Mouse (Mus musculus): ENCODE data around the gene Cpa5. TPM values are rescaled to one million over a fixed set of nuclear protein-coding genes. Genes with fewer than 3 reads are reported as not detected.

Cpa5 gene
- polyA plus RNA-seq, 1 experiment from 2014 or later, result 0.33 TPM

DNA sequence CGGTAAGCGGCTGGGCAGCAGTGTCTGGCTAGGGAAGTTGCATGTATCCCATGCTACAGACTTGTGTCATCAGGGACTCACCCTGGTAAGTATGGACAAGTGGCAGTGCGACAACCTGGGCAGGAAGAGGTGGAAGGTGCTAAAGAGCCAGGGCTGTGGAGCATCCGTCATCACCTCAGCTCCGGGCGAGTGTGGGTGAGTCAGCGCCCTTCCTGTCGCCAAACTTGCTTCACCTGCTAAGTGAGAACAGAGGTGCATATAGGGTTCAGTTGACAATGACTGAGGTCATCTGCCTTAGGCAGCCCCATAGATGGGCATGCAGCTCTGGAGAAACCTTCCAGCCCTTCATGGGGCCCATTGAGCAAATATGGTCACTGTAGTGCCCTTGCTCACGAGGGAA is 14.0 kb downstream of the Cpa5 start:
- Histone ChIP-seq H3K4me2 (replicated peaks) (no peak overlapping the region), H3K36me3 (no peaks in the 10 kb centered on the region), H3K4me1 (peaks cover 17% of the 10 kb centered on the region), H3K9me3 (no peaks in the 10 kb centered on the region), H3K27ac (no peak overlapping the region), H3K4me3 (no peak overlapping the region), H3K27me3 (no peaks in the 10 kb centered on the region), H3K9ac (no peak overlapping the region)
- ATAC-seq (ENCODE audit: low FRiP score, low read depth), result no peak
- 79% methylated on average over 9 of the region's 9 CpGs for WGBS

GRCm38 (mm10) chr6:30628152-30628551 is 17.3 kb downstream of the Cpa5 start:
- no peaks in the 10 kb centered on the region for H3K9me3 ChIP-seq

DNA sequence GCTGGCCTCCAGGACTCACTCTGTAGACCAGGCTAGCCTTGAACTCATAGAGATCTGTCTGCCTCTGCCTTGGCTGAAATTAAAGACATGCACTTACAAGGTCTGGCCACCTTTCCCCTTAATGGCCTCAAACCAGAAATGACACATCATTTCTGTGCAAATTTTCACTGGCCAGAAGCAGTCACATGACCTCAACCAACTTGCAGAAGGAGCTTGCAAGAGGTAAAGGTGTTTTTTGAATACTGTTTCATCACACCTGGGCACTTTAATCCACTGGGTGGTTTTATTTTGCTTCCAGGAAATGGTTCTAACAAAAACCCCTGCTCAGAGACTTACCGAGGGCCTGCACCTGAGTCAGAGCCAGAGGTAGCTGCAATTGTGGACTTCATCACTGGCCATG is 19.2 kb downstream of the Cpa5 start:
- H3K9ac ChIP-seq, result no peak overlapping the region
- H3K9me3 ChIP-seq, result no peaks in the 10 kb centered on the region
- H3K4me2 ChIP-seq (replicated peaks), result no peak overlapping the region
- H3K27ac ChIP-seq, result no peak overlapping the region
- H3K4me3 ChIP-seq, result no peak overlapping the region
- 77% methylated on average over 1 of the region's 1 CpGs for WGBS
- no peaks in the 10 kb centered on the region for H3K27me3 ChIP-seq
- peaks cover 37% of the 10 kb centered on the region for H3K4me1 ChIP-seq
- H3K36me3 ChIP-seq, result no peaks in the 10 kb centered on the region
- no peak for ATAC-seq (ENCODE audit: low FRiP score, low read depth)

More at GRCm38 (mm10) chr6:30628152-30628551, 17.3 kb downstream of the Cpa5 start:
- ATAC-seq (ENCODE audit: low FRiP score, low read depth), result peak; percentile 60
- Histone ChIP-seq H3K4me2 (replicated peaks) (no peak overlapping the region), H3K4me1 (peaks cover 30% of the 10 kb centered on the region), H3K36me3 (no peaks in the 10 kb centered on the region), H3K9ac (no peak overlapping the region), H3K4me3 (no peak overlapping the region), H3K27ac (peak overlapping the region; percentile 3; the same call in 1 of the 2 replicates), H3K27me3 (no peaks in the 10 kb centered on the region)
- WGBS, result 40% methylated on average over 6 of the region's 6 CpGs

- ATAC-seq (ENCODE audit: low FRiP score, low read depth), result peak; percentile 19; the same call in 1 of the 2 replicates
- Histone ChIP-seq H3K9ac (peak overlapping the region; percentile 2; the same call in 1 of the 2 replicates), H3K27me3 (no peaks in the 10 kb centered on the region), H3K27ac (peak overlapping the region; percentile 98), H3K4me3 (no peak overlapping the region), H3K36me3 (no peaks in the 10 kb centered on the region), H3K9me3 (no peaks in the 10 kb centered on the region), H3K4me2 (replicated peaks) (peak overlapping the region; percentile 27; the same call in 1 of the 2 replicates), H3K4me1 (peaks cover 56% of the 10 kb centered on the region)
- WGBS, result 14% methylated on average over 8 of the region's 8 CpGs
These were observed 24.6 kb downstream of the Cpa5 start for GRCm38 (mm10) chr6:30635361-30635862.

DNA sequence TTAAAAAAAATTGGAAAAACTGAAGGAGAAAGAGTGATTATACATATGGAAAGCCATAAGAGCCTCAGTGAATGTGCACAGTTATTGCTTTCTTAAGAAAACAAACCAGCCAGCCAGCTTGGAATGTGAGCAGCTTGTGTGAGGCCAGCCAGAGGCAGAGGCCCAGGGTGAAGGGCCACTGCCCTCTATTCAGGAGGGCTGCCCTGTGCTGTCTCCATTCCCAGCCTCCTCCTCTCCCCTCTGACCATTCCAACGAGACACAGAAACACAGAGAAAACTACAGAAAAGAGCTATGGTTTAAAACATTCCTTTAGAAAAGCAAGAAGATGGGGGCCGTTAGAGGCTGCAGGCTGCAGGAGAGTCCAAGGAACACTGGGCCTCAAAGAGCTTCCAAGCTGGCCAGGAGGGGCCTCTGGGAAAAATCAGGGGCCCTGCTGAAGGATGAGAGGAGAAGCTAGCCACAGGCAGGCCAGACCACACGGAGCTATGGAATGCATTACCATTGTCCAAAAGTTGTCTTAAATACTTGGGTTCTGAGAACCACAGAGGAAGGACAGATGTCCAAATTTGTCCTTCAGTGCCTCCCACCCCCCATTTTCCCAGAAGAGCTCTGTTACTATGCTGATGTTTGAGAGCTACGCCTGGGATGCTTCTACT is 25.5 kb downstream of the Cpa5 start:
- H3K4me2 ChIP-seq (replicated peaks), result no peak overlapping the region
- H3K4me1 ChIP-seq, result peaks cover 52% of the 10 kb centered on the region
- peak; percentile 77 for ATAC-seq (ENCODE audit: low FRiP score, low read depth)
- no peaks in the 10 kb centered on the region for H3K36me3 ChIP-seq
- WGBS, result 28% methylated on average over 4 of the region's 4 CpGs
- no peaks in the 10 kb centered on the region for H3K27me3 ChIP-seq
- no peaks in the 10 kb centered on the region for H3K9me3 ChIP-seq
- no peak overlapping the region for H3K4me3 ChIP-seq
- peak overlapping the region; percentile 98 for H3K27ac ChIP-seq
- H3K9ac ChIP-seq, result no peak overlapping the region; the same call in 1 of the 2 replicates

DNA sequence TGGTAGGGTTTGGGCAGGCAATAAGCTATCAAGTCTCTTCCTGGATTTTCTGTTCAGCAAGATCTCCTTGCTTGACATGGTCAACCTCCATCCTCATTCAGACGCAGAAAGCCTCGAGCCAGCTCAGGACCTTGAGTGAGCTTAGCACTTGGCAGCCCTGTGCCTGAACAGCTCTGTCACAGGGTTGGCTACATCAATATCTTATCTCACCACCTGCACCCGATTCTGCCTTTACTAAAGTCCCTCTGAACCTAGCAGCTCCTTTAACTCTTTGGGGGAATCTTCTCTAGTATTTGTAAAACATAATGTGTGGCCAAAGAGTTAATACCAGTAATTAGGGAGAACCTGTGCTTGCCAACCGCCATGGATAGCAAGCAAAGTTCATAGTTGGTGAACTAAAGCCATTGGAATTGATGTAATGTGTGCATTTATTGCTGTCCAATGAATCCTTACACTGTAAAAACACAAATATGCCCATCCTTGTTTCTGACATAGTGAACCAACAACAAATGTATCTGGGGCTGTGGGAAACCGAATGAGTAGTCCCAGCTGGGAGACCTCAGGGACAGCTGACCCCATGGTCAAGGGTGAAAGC is 28.0 kb downstream of the Cpa5 start, which contains the start of gene Cpa1:
Gene Cpa1 (plus strand): TSS at position 545 of the 595 bp plus-strand sequence.
- H3K27ac ChIP-seq, result no peak within 1 kb of the TSS

GRCm38 (mm10) chr6:30643694-30644460 is 33.1 kb downstream of the Cpa5 start:
- Histone ChIP-seq H3K4me1 (peaks cover 41% of the 10 kb centered on the region), H3K9ac (peak overlapping the region; percentile 5), H3K9me3 (no peaks in the 10 kb centered on the region), H3K27me3 (no peaks in the 10 kb centered on the region), H3K4me3 (no peak overlapping the region), H3K27ac (peak overlapping the region; percentile 90), H3K36me3 (no peaks in the 10 kb centered on the region), H3K4me2 (replicated peaks) (no peak overlapping the region)
- 43% methylated on average over 12 of the region's 12 CpGs for WGBS
- peak; percentile 66 for ATAC-seq (ENCODE audit: low FRiP score, low read depth)

More for the DNA sequence above, 28.0 kb downstream of the Cpa5 start, which contains the start of gene Cpa1:
- WGBS, result 87% methylated on average over 5 of the region's 5 CpGs
- Histone ChIP-seq H3K4me3 (no peak within 1 kb of the TSS), H3K36me3 (no peaks in the 10 kb centered on the region), H3K9ac (no peak within 1 kb of the TSS), H3K4me1 (peaks cover 41% of the 10 kb centered on the region), H3K9me3 (no peaks in the 10 kb centered on the region), H3K4me2 (replicated peaks) (no peak within 1 kb of the TSS), H3K27me3 (no peaks in the 10 kb centered on the region)
- no peak for ATAC-seq (ENCODE audit: low FRiP score, low read depth)

DNA sequence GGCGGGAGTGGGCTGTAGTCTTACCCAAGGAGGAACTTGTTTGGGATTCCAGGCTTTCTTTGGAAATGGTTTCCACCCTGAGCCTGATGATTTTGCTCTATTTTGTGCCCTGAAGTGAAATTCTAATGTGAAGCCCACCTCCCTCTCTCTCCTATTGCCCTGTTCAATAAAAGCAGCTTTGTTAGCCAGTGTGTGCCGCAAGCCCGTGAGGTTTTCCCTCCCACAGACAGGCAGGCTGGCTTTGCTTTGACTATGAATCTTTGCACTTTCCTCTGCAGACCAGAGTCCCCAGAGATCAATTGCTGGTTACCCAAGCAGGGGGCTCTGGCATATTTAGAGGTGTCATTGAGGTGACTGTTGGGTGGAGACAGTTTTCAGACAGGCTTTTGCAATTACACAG is 33.7 kb downstream of the Cpa5 start:
- no peak overlapping the region for H3K4me3 ChIP-seq
- H3K27ac ChIP-seq, result peak overlapping the region; percentile 90
- H3K4me2 ChIP-seq (replicated peaks), result no peak overlapping the region
- H3K9ac ChIP-seq, result peak overlapping the region; percentile 5
- 29% methylated on average over 3 of the region's 3 CpGs for WGBS
- no peaks in the 10 kb centered on the region for H3K27me3 ChIP-seq
- H3K36me3 ChIP-seq, result no peaks in the 10 kb centered on the region
- H3K9me3 ChIP-seq, result no peaks in the 10 kb centered on the region
- ATAC-seq (ENCODE audit: low FRiP score, low read depth), result peak; percentile 60
- H3K4me1 ChIP-seq, result peaks cover 47% of the 10 kb centered on the region

DNA sequence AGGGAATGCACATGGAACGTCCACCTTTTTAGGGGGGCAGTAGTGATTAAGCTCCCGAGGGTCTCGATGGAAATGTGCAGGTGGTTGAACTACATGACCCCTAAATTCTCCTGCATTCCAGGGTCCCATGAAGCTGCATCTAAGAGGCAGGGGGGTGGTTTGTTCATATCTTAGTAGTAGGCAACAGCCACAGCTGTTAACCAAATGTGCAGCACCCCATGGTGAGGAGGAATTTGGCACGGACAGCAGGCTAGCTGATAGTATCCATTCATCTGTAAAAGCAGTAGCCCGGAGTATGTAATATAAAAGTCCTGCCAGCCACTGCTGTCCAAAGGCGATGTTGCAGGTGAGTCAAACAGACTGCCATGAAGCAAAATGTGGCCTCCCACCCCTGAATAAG is 34.6 kb downstream of the Cpa5 start:
- peaks cover 56% of the 10 kb centered on the region for H3K4me1 ChIP-seq
- H3K9ac ChIP-seq, result no peak overlapping the region
- WGBS, result 34% methylated on average over 6 of the region's 6 CpGs
- no peak for ATAC-seq (ENCODE audit: low FRiP score, low read depth)
- H3K4me2 ChIP-seq (replicated peaks), result no peak overlapping the region
- H3K9me3 ChIP-seq, result no peaks in the 10 kb centered on the region
- no peaks in the 10 kb centered on the region for H3K36me3 ChIP-seq
- peak overlapping the region; percentile 90; the same call in 1 of the 2 replicates for H3K27ac ChIP-seq
- no peaks in the 10 kb centered on the region for H3K27me3 ChIP-seq
- no peak overlapping the region for H3K4me3 ChIP-seq

GRCm38 (mm10) chr6:30649651-30650296 is 39.0 kb downstream of the Cpa5 start:
- Histone ChIP-seq H3K36me3 (no peaks in the 10 kb centered on the region), H3K4me2 (replicated peaks) (no peak overlapping the region), H3K4me1 (peaks cover 79% of the 10 kb centered on the region), H3K27me3 (no peaks in the 10 kb centered on the region), H3K9ac (no peak overlapping the region), H3K4me3 (no peak overlapping the region), H3K9me3 (no peaks in the 10 kb centered on the region), H3K27ac (peak overlapping the region; percentile 73)
- WGBS, result 52% methylated on average over 11 of the region's 11 CpGs
- peak; percentile 58; the same call in 1 of the 2 replicates for ATAC-seq (ENCODE audit: low FRiP score, low read depth)

DNA sequence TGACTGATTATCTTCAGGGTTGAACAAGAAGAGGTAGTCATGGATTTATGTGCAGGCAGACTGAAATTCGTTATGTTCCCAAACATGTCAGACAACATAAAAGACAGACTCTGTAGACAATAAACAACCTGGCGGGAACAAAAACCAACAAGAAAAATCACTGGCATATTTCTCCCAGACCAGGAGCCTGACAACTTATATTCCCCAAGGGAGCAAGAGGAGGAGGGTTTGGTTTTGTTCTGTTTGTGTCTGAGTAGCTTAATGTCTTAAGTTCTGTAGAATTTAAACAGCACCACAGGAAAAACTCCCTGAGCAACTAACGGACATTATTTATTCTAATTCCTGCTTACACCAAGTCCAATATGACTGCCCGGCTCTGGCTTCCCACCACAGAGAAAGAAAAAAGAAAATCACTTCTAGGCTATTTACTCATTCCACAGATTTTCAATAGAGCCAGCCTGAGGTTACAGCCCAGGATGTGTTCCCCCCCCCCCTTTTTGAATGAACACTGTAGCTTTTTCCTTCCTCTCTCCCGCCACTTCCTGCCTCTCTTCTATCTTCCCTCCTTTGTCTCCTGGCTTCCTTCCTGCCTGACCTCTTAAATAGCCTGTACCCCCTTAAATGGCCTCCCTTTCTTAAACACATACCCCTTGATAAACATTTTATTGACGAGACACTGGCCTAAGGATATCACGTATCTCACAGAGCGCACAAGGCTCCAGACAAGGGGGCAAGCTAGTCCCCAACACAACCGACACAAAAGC is 41.8 kb downstream of the Cpa5 start:
- H3K9ac ChIP-seq, result 0 out of 2 replicates have a peak overlapping the region, but pooled peaks have one; percentile 31
- H3K4me3 ChIP-seq, result no peak overlapping the region
- WGBS, result 39% methylated on average over 9 of the region's 9 CpGs
- peaks cover 92% of the 10 kb centered on the region for H3K4me1 ChIP-seq
- no peak for ATAC-seq (ENCODE audit: low FRiP score, low read depth)
- H3K9me3 ChIP-seq, result no peaks in the 10 kb centered on the region
- peaks cover 5% of the 10 kb centered on the region; the same call in 1 of the 2 replicates for H3K36me3 ChIP-seq
- no peaks in the 10 kb centered on the region for H3K27me3 ChIP-seq
- H3K27ac ChIP-seq, result peak overlapping the region; percentile 96
- H3K4me2 ChIP-seq (replicated peaks), result no peak overlapping the region
